Mouse (Mus musculus) testis, adult 2 months (tissue): ENCODE results near the gene Ifnar1.

ENCODE experiments used
- CTCF ChIP-seq: fragments of 200-500 bp; IDR thresholded peaks from 2 replicates; pipeline ENCODE4 v1.5.1; 2012; ENCODE audit warnings: low read depth, mild to moderate bottlenecking, inconsistent platforms, low read length, moderate library complexity; ENCODE audit not compliant: control insufficient read depth, insufficient read depth, insufficient replicate concordance
- POLR2A ChIP-seq: fragments of 200-500 bp; IDR thresholded peaks from 2 replicates; pipeline ENCODE4 v1.6.1; 2012; ENCODE audit warnings: low read depth, mild to moderate bottlenecking, inconsistent platforms, low read length, moderate library complexity; ENCODE audit not compliant: control insufficient read depth

GRCm38 (mm10) chr16:91485841-91486240 is 803 bp downstream of the Ifnar1 start:
- TF ChIP-seq CTCF (no peak), POLR2A (no peak)
